Mouse (Mus musculus) intestine, embryonic 15.5 days (tissue): ENCODE data around the gene Isoc2a. TPM values are rescaled to one million over a fixed set of nuclear protein-coding genes. Genes with fewer than 3 reads are reported as not detected.

Source experiments
- ATAC-seq: fragments of 200-750 bp; cut with Nextera tagmentation; 2 replicates; pipeline ENCODE4 v1.8.0; 2017; ENCODE audit warnings: moderate TSS enrichment, moderate library complexity
- H3K27ac ChIP-seq: fragments of 300-500 bp; sonication (generic); 2 replicates; pipeline ENCODE4 v1.5.1; 2015; ENCODE audit warnings: mild to moderate bottlenecking, inconsistent platforms
- H3K27me3 ChIP-seq: fragments of 300-500 bp; sonication (generic); replicated peaks from 2 replicates; pipeline ENCODE4 v1.6.1; 2015; ENCODE audit warnings: inconsistent platforms
- H3K36me3 ChIP-seq: fragments of 300-500 bp; sonication (generic); 2 replicates; pipeline ENCODE4 v1.6.1; 2015; ENCODE audit warnings: inconsistent platforms
- H3K4me1 ChIP-seq: fragments of 300-500 bp; sonication (generic); replicated peaks from 2 replicates; pipeline ENCODE4 v1.6.1; 2015; ENCODE audit warnings: inconsistent platforms
- H3K4me2 ChIP-seq: fragments of 300-500 bp; sonication (generic); replicated peaks from 2 replicates; pipeline ENCODE4 v1.6.1; 2015; ENCODE audit warnings: mild to moderate bottlenecking, inconsistent platforms
- H3K4me3 ChIP-seq: fragments of 300-500 bp; sonication (generic); replicated peaks from 2 replicates; pipeline ENCODE4 v1.5.1; 2015; ENCODE audit warnings: inconsistent platforms
- H3K9ac ChIP-seq: fragments of 300-500 bp; sonication (generic); 2 replicates; pipeline ENCODE4 v1.6.1; 2015; ENCODE audit warnings: inconsistent platforms
- H3K9me3 ChIP-seq: fragments of 300-500 bp; sonication (generic); 2 replicates; pipeline ENCODE4 v1.6.1; 2016; ENCODE audit warnings: inconsistent platforms
- WGBS: fragments of 180-500 bp; shearing (Covaris S2); methylation state at CpG from one replicate; pipeline ENCODE4 v1.1.7; 2015; 5-methylcytosine and 5-hydroxymethylcytosine counted together
- polyA plus RNA-seq: library from polyadenylated mRNA; unstranded; fragments of >200 nt; fragmentation: Nextera tagmentation; extraction: Ambion mirVana; gene quantifications from 2 replicates; pipeline ENCODE4 v1.2.1, GENCODE M21; 2015

The Isoc2a gene
- polyA plus RNA-seq, 1 experiment from 2014 or later: 0.68 TPM

DNA sequence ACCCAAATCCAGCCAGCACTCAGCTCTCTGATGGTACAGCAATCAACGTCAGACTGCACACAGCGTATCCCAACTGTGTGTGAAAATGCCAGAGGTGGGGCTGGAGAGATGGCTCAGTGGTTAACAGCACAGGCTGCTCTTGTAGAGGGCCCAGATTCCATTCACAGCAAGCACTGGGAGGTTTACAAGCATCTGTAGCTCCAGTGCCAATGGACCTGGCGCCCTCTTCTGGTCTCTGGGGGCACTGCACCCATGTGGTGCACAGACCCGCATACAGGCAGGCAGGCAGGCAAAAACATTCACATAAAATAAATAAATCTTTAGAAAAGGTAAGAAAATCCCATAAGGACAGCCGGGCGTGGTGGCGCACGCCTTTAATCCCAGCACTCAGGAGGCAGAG, 24.2 kb downstream of the Isoc2a start:
- H3K27me3 ChIP-seq: 0 out of 2 replicates have a peak, but pooled peaks cover 4% of the 10 kb centered on the region
- H3K27ac ChIP-seq: no peak overlapping the region
- H3K9ac ChIP-seq: no peak overlapping the region
- ATAC-seq: no peak
- peaks cover 6% of the 10 kb centered on the region; the same call in 1 of the 2 replicates for H3K4me1 ChIP-seq
- no peak overlapping the region for H3K4me3 ChIP-seq
- H3K9me3 ChIP-seq: peaks cover 3% of the 10 kb centered on the region; the same call in 1 of the 2 replicates
- no peaks in the 10 kb centered on the region for H3K36me3 ChIP-seq
- 60% methylated on average over 8 of the region's 8 CpGs for WGBS
- no peak overlapping the region for H3K4me2 ChIP-seq

DNA sequence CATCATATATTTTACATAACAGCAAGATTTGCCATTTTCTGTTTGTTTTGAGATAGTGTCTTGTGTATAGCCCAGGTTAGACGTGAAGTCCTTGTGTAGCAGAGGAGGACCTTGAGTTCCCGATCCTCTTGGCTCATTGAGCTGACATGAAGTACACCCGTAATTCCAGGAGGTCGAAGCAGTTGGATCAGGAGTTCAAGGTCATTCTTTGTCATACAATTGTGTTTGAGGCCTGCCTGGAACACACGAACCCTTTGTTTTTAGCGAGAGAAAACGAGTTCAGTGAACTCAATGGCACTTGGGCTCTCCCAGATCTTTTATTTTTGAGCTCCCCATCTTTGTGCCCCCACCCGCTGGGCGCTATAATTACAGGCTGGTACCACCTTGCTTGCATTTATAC, 25.5 kb downstream of the Isoc2a start:
- 75% methylated on average over 9 of the region's 9 CpGs for WGBS
- Histone ChIP-seq H3K27me3 (0 out of 2 replicates have a peak, but pooled peaks cover 4% of the 10 kb centered on the region), H3K9ac (no peak overlapping the region), H3K27ac (no peak overlapping the region), H3K4me2 (no peak overlapping the region), H3K9me3 (peaks cover 3% of the 10 kb centered on the region; the same call in 1 of the 2 replicates), H3K36me3 (no peaks in the 10 kb centered on the region), H3K4me3 (no peak overlapping the region), H3K4me1 (peaks cover 6% of the 10 kb centered on the region; the same call in 1 of the 2 replicates)
- ATAC-seq: no peak

- Histone ChIP-seq H3K27me3 (no peaks in the 10 kb centered on the region), H3K9me3 (no peaks in the 10 kb centered on the region), H3K36me3 (no peaks in the 10 kb centered on the region), H3K4me2 (no peak within 1 kb of the TSS), H3K4me1 (no peaks in the 10 kb centered on the region), H3K4me3 (no peak within 1 kb of the TSS), H3K9ac (no peak within 1 kb of the TSS), H3K27ac (no peak within 1 kb of the TSS)
- ATAC-seq: no peak
- WGBS: 66% methylated on average over 10 of the region's 10 CpGs
Measured at GRCm38 (mm10) chr7:4906466-4906950, 29.6 kb downstream of the Isoc2a start, which contains the start of gene Gm36210. Gene Gm36210 (minus strand): TSS chr7:4906516.

DNA sequence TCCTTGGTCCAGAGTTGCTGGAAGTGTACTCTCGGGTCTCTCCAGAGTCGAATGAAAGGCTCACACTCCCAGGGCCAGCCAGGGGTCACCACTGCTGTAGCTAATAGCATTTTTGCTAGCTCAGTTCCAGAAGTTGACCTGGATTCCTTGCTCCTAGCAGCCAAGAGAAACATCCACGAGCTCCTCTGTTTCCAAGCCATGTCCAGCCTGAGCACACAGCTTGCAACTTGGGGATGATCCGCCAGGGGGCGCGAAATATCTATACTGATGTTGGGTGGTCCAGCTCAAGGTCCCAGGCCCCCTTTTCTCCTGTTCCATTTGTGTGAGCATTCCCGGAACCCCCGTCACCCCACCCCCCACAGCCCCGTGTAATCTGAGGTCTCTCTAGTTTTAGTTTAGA, 34.6 kb downstream of the Isoc2a start:
- 25% methylated on average over 9 of the region's 9 CpGs for WGBS
- H3K27me3 ChIP-seq: no peaks in the 10 kb centered on the region
- no peak overlapping the region for H3K4me2 ChIP-seq
- H3K4me3 ChIP-seq: no peak overlapping the region
- no peak for ATAC-seq
- no peak overlapping the region for H3K9ac ChIP-seq
- H3K27ac ChIP-seq: no peak overlapping the region
- peaks cover 9% of the 10 kb centered on the region for H3K4me1 ChIP-seq
- H3K9me3 ChIP-seq: no peaks in the 10 kb centered on the region
- no peaks in the 10 kb centered on the region for H3K36me3 ChIP-seq

GRCm38 (mm10) chr7:4912248-4912647, 35.3 kb downstream of the Isoc2a start:
- Histone ChIP-seq H3K9ac (no peak overlapping the region), H3K27me3 (no peaks in the 10 kb centered on the region), H3K4me2 (no peak overlapping the region), H3K27ac (no peak overlapping the region), H3K4me3 (no peak overlapping the region), H3K9me3 (no peaks in the 10 kb centered on the region), H3K4me1 (peaks cover 13% of the 10 kb centered on the region), H3K36me3 (no peaks in the 10 kb centered on the region)
- ATAC-seq: no peak
- WGBS: 57% methylated on average over 5 of the region's 5 CpGs

DNA sequence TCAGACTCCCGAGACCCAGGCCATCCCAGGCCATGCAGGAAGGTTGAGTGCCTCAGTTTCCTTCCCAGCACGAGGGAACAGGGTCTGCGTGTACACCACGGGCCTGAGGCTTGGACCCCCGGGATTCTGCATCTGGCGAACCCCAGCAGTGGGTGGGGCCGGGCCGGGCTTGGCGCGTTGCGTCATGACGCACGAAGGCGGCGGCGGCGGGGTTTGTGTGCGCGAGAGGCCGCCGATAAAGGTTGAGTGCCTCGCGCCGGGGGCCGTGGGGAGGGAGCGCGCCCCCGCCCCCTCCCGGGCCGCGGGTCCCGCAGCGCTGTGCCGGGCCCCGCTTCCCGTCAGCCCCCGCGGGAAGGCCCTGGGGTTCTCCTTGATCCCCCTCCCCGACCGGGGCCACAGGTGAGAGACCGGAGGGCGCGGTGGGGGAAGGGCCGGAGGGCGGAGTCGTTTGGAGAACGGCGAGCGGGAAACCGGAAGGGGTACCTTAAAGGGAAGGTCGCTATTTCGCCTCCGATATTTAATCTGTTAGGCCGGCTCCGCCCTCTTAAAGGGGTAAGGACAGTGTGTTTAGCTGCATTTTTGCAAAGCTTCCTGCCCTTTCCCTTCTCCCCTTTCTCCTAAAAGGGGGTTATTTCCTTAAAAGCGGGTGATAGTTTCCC, 38.2 kb downstream of the Isoc2a start, which contains the start of gene Zfp628:
TSS of gene Zfp628 (plus strand) at position 211 of the 659 bp plus-strand sequence.
- H3K27me3 ChIP-seq: no peaks in the 10 kb centered on the region
- H3K4me1 ChIP-seq: peaks cover 13% of the 10 kb centered on the region
- peak within 1 kb of the TSS; percentile 94 for H3K27ac ChIP-seq
- H3K9me3 ChIP-seq: no peaks in the 10 kb centered on the region
- peaks cover 18% of the 10 kb centered on the region for H3K36me3 ChIP-seq
- peak within 1 kb of the TSS; percentile 77 for H3K9ac ChIP-seq
- peak; percentile 94 for ATAC-seq
- 0% methylated on average over 53 of the region's 56 CpGs for WGBS
- H3K4me2 ChIP-seq: peak within 1 kb of the TSS; percentile 64
- peak within 1 kb of the TSS; percentile 61 for H3K4me3 ChIP-seq

DNA sequence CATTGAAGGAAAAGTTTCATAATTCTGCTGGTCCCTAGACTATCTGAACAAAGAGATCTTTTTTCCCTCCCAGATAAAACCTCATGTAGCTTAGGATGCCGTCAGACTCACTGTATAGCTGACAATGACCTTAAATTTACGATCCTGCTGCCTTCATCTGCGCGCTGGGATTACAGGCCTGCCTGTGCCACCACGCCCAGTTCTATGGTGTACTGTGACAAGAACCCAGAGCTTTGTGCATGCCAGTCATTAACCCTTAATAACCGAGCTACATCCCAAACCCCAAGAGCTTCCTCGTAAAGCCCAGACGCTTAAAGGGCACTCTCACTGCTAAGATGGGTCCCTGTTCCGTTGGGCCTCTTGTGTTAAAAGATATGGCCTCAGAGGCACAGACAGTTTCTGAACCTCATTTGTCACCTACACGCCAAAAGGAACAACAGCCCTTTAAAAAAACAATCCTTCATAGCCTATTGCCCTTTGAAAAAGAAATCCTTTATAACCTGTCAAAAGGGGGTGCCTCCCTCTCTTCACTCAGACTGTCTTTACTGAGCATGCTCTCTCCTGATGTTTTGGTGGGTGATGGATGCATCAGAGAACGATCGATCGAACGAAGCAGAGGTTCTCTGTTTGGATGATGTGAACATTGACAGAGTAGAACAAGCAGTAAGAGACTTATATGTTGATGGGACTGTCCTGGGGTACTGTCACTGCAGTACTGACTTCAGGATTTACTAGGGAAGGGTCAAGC, 38.9 kb downstream of the Isoc2a start:
- peak overlapping the region; percentile 77 for H3K9ac ChIP-seq
- H3K4me3 ChIP-seq: peak overlapping the region; percentile 61
- H3K4me1 ChIP-seq: peaks cover 13% of the 10 kb centered on the region
- ATAC-seq: peak; percentile 71
- no peaks in the 10 kb centered on the region for H3K27me3 ChIP-seq
- 15% methylated on average over 14 of the region's 14 CpGs for WGBS
- H3K4me2 ChIP-seq: peak overlapping the region; percentile 64
- H3K27ac ChIP-seq: peak overlapping the region; percentile 94
- no peaks in the 10 kb centered on the region for H3K9me3 ChIP-seq
- H3K36me3 ChIP-seq: peaks cover 22% of the 10 kb centered on the region

DNA sequence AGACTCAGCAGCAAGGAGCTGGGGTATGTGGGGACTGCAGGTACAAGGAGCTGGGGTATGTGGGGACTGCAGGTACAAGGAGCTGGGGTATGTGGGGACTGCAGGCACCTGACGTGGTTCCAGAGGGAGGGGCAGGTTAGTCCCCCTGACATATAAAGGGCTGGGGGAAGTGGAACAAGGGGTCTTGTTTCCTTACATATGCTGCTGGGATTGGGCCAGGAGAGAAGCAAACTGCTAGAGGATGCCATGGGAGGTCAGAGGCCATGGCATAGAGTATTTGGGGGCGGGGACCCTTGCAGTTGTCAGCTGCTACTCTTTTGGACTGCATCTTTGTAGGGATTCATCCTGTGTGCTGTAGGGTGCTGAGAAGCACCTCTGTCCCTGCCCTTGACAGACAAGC, 40.5 kb downstream of the Isoc2a start:
- Histone ChIP-seq H3K9me3 (no peaks in the 10 kb centered on the region), H3K27me3 (no peaks in the 10 kb centered on the region), H3K4me2 (no peak overlapping the region), H3K4me3 (no peak overlapping the region), H3K36me3 (peaks cover 28% of the 10 kb centered on the region), H3K4me1 (peaks cover 19% of the 10 kb centered on the region), H3K9ac (no peak overlapping the region), H3K27ac (no peak overlapping the region)
- 74% methylated on average over 2 of the region's 2 CpGs for WGBS
- ATAC-seq: no peak

- H3K4me3 ChIP-seq: no peak overlapping the region
- no peak overlapping the region for H3K9ac ChIP-seq
- no peak overlapping the region for H3K4me2 ChIP-seq
- no peak for ATAC-seq
- no peaks in the 10 kb centered on the region for H3K9me3 ChIP-seq
- H3K4me1 ChIP-seq: peaks cover 31% of the 10 kb centered on the region
- H3K27ac ChIP-seq: no peak overlapping the region
- WGBS: 92% methylated on average over 15 of the region's 15 CpGs
- H3K36me3 ChIP-seq: peaks cover 28% of the 10 kb centered on the region
- H3K27me3 ChIP-seq: no peaks in the 10 kb centered on the region
Measured at GRCm38 (mm10) chr7:4918681-4919080, 41.7 kb downstream of the Isoc2a start.

DNA sequence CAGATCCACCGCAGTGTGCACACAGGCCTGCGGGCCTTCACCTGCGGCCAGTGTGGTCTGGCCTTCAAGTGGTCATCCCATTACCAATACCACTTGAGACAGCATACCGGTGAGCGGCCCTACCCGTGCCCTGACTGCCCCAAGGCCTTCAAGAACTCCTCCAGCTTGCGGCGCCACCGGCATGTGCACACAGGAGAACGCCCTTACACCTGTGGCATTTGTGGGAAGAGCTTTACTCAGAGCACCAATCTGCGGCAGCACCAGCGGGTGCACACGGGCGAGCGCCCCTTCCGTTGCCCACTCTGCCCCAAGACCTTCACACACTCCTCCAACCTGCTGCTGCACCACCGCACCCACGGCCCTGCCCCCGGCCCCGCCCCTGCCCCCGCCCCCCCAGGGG, 42.1 kb downstream of the Isoc2a start:
- H3K9ac ChIP-seq: no peak overlapping the region
- H3K9me3 ChIP-seq: no peaks in the 10 kb centered on the region
- H3K4me1 ChIP-seq: peaks cover 35% of the 10 kb centered on the region
- H3K36me3 ChIP-seq: peaks cover 28% of the 10 kb centered on the region
- 85% methylated on average over 21 of the region's 21 CpGs for WGBS
- ATAC-seq: no peak
- H3K27me3 ChIP-seq: no peaks in the 10 kb centered on the region
- no peak overlapping the region for H3K4me3 ChIP-seq
- no peak overlapping the region for H3K4me2 ChIP-seq
- no peak overlapping the region for H3K27ac ChIP-seq

DNA sequence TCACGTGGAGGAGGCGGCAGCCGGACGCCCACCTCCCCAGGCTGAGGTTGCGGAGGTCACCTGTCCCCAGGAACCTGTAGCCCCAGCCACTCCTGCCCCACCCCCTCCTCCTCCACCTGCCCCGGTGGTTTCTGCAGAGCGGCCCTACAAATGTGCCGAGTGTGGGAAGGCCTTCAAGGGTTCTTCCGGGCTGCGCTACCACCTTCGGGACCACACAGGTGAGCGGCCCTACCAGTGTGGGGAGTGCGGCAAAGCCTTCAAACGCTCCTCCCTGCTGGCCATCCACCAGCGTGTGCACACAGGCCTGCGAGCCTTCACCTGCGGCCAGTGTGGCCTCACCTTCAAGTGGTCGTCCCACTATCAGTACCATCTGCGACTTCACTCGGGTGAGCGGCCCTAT, 43.0 kb downstream of the Isoc2a start:
- Histone ChIP-seq H3K4me3 (no peak overlapping the region), H3K36me3 (peaks cover 28% of the 10 kb centered on the region), H3K9ac (no peak overlapping the region), H3K9me3 (no peaks in the 10 kb centered on the region), H3K27me3 (no peaks in the 10 kb centered on the region), H3K4me1 (peaks cover 36% of the 10 kb centered on the region), H3K4me2 (no peak overlapping the region), H3K27ac (no peak overlapping the region)
- 90% methylated on average over 21 of the region's 21 CpGs for WGBS
- ATAC-seq: no peak

- no peak for ATAC-seq
- no peaks in the 10 kb centered on the region for H3K27me3 ChIP-seq
- no peak overlapping the region for H3K27ac ChIP-seq
- H3K9ac ChIP-seq: no peak overlapping the region
- H3K4me2 ChIP-seq: no peak overlapping the region
- H3K9me3 ChIP-seq: no peaks in the 10 kb centered on the region
- WGBS: 90% methylated on average over 19 of the region's 19 CpGs
- peaks cover 39% of the 10 kb centered on the region for H3K4me1 ChIP-seq
- H3K36me3 ChIP-seq: peaks cover 28% of the 10 kb centered on the region
- no peak overlapping the region for H3K4me3 ChIP-seq
Measured at GRCm38 (mm10) chr7:4920496-4920895, 43.5 kb downstream of the Isoc2a start.
